Mouse (Mus musculus): ENCODE data around the gene Gm21188. TPM values are rescaled to one million over a fixed set of nuclear protein-coding genes. Genes with fewer than 3 reads are reported as not detected.

The Gm21188 gene
- under 1 TPM in 1 of 2 experiments, not detected in 1; 0.26 TPM for total RNA-seq (2023)

GRCm38 (mm10) chr13:120052085-120052484 lies at the start of gene Gm21188:
Gene Gm21188, minus strand, starts transcription at chr13:120052194.

GRCm38 (mm10) chr13:120026911-120027310 lies 25.1 kb downstream of the Gm21188 start, which contains the start of gene Gm36079:
Gene Gm36079, minus strand, starts transcription at chr13:120027011.

Other genes starting within 250 kb of the Gm21188 start
- not detected for gene AF067063, start 222.0 kb downstream of the Gm21188 start, total RNA-seq (2023)
- gene D13Ertd608e, start 216.2 kb downstream of the Gm21188 start, total RNA-seq (2023) = not detected
- gene Tcstv1, start 157.4 kb downstream of the Gm21188 start, total RNA-seq (2023) = not detected
- not detected for gene Gm21761, start 122.9 kb downstream of the Gm21188 start, total RNA-seq (2023)
- not detected for gene B020031M17Rik, start 101.4 kb downstream of the Gm21188 start, total RNA-seq (2023)
- not detected for gene Gm36079, start 25.2 kb downstream of the Gm21188 start, total RNA-seq (2023)
- gene Gm20767, start 88.1 kb upstream of the Gm21188 start, total RNA-seq (2023) = not detected
- gene Gm21818, start 120.2 kb upstream of the Gm21188 start, total RNA-seq (2023) = not detected
- 1 to 10 TPM in 1 of 2 experiments, not detected in 1; 4.1 TPM for gene Gm21762, start 163.8 kb upstream of the Gm21188 start, total RNA-seq (2023)
- not detected for gene Gm21731, start 186.9 kb upstream of the Gm21188 start, total RNA-seq (2023)
- not detected for gene AF067061, start 210.9 kb upstream of the Gm21188 start, total RNA-seq (2023)
- 1 to 10 TPM; 7.7 to 7.8 TPM for gene BC147527, start 248.2 kb upstream of the Gm21188 start, total RNA-seq (2023)

Measured in T-cell, adult 66 days (primary cell).